Mouse (Mus musculus) brain, embryonic 14.5 days (tissue): ENCODE measurements around the gene 4632433K11Rik.

Source experiments
- CTCF ChIP-seq: fragments of 200-500 bp; IDR thresholded peaks from 2 replicates; pipeline ENCODE4 v1.5.1; 2012; ENCODE audit warnings: inconsistent platforms, mild to moderate bottlenecking, moderate library complexity, borderline replicate concordance; ENCODE audit not compliant: insufficient read depth, insufficient read length; ENCODE audit errors: extremely low read depth
- POLR2A ChIP-seq: fragments of 200-500 bp; IDR thresholded peaks from 2 replicates; pipeline ENCODE4 v1.6.1; 2012; ENCODE audit warnings: mild to moderate bottlenecking, inconsistent platforms, borderline replicate concordance; ENCODE audit not compliant: poor library complexity, insufficient read depth, insufficient read length, severe bottlenecking; ENCODE audit errors: extremely low read depth

DNA sequence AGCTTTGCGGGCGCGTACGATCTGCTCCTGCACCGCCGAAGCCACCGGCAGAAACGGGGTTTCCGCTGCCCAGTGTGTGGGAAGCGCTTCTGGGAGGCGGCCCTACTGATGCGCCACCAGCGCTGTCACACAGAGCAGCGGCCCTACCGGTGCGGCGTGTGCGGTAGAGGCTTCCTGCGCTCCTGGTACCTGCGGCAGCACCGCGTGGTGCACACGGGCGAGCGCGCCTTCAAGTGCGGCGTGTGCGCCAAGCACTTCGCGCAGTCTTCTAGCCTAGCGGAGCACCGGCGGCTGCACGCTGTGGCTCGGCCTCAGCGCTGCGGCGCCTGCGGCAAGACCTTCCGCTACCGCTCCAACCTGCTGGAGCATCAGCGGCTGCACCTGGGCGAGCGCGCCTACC is 2.4 kb upstream of the 4632433K11Rik start:
- TF ChIP-seq CTCF, result no peak
- no peak for TF ChIP-seq POLR2A
